Mouse (Mus musculus) cortical plate, adult 2 months (tissue): Measurements from ENCODE around the gene Chst15. TPM values are rescaled to one million over a fixed set of nuclear protein-coding genes. Genes with fewer than 3 reads are reported as not detected.

ENCODE experiments used
- H3K27ac ChIP-seq: fragments of 200-500 bp; 2 replicates; pipeline ENCODE4 v1.5.1; 2012; ENCODE audit warnings: low read length, control low read depth, inconsistent platforms; ENCODE audit not compliant: insufficient read depth
- H3K4me1 ChIP-seq: fragments of 200-500 bp; 2 replicates; pipeline ENCODE4 v1.6.1; 2011; ENCODE audit warnings: low read length; ENCODE audit not compliant: control insufficient read depth, insufficient read depth
- H3K4me3 ChIP-seq: fragments of 200-500 bp; 2 replicates; pipeline ENCODE4 v1.5.1; 2011; ENCODE audit warnings: mild to moderate bottlenecking, low read length, control low read depth; ENCODE audit not compliant: insufficient read depth
- CTCF ChIP-seq: fragments of 200-500 bp; IDR thresholded peaks from 2 replicates; pipeline ENCODE4 v1.5.1; 2011; ENCODE audit warnings: mild to moderate bottlenecking, control low read depth, low read length; ENCODE audit not compliant: insufficient read depth; ENCODE audit errors: extremely low read depth
- POLR2A ChIP-seq: fragments of 200-500 bp; IDR thresholded peaks from 2 replicates; pipeline ENCODE4 v1.6.1; 2011; ENCODE audit warnings: mild to moderate bottlenecking, low read length, control low read depth; ENCODE audit not compliant: insufficient read depth; ENCODE audit errors: extremely low read depth
- polyA plus RNA-seq: library from polyadenylated mRNA; depleted of rRNA; stranded (reverse); fragments of >200 nt; gene quantifications from 2 replicates; pipeline ENCODE4 v1.2.3, GENCODE M21; 2012

Gene Chst15
- polyA plus RNA-seq, 1 experiment: 16.0 TPM

GRCm38 (mm10) chr7:132234250-132234649, 82.8 kb downstream of the Chst15 start:
- Histone ChIP-seq H3K27ac (no peak overlapping the region), H3K4me1 (no peaks in the 10 kb centered on the region), H3K4me3 (no peak overlapping the region)
- TF ChIP-seq CTCF (no peak), POLR2A (no peak)

- H3K4me3 ChIP-seq: no peak overlapping the region
- H3K27ac ChIP-seq: no peak overlapping the region
- TF ChIP-seq POLR2A: no peak
- no peak for TF ChIP-seq CTCF
- no peaks in the 10 kb centered on the region for H3K4me1 ChIP-seq
Observed at GRCm38 (mm10) chr7:132233732-132234131, 83.3 kb downstream of the Chst15 start.

GRCm38 (mm10) chr7:132232937-132233336, 84.1 kb downstream of the Chst15 start:
- H3K4me1 ChIP-seq: no peaks in the 10 kb centered on the region
- no peak for TF ChIP-seq CTCF
- no peak for TF ChIP-seq POLR2A
- H3K27ac ChIP-seq: no peak overlapping the region
- H3K4me3 ChIP-seq: no peak overlapping the region

GRCm38 (mm10) chr7:132231476-132231875, 85.6 kb downstream of the Chst15 start:
- no peaks in the 10 kb centered on the region for H3K4me1 ChIP-seq
- H3K27ac ChIP-seq: no peak overlapping the region
- TF ChIP-seq CTCF (no peak), POLR2A (no peak)
- no peak overlapping the region for H3K4me3 ChIP-seq

GRCm38 (mm10) chr7:132230961-132231360, 86.1 kb downstream of the Chst15 start:
- Histone ChIP-seq H3K4me3 (no peak overlapping the region), H3K27ac (no peak overlapping the region), H3K4me1 (no peaks in the 10 kb centered on the region)
- TF ChIP-seq CTCF (no peak), POLR2A (no peak)

- H3K27ac ChIP-seq: no peak overlapping the region
- H3K4me1 ChIP-seq: no peaks in the 10 kb centered on the region
- TF ChIP-seq CTCF: no peak
- TF ChIP-seq POLR2A: no peak
- no peak overlapping the region for H3K4me3 ChIP-seq
Observed at GRCm38 (mm10) chr7:132227075-132227640, 89.9 kb downstream of the Chst15 start.

GRCm38 (mm10) chr7:132226379-132227074, 90.5 kb downstream of the Chst15 start:
- no peak overlapping the region for H3K27ac ChIP-seq
- TF ChIP-seq POLR2A (no peak), CTCF (peak; percentile 93)

GRCm38 (mm10) chr7:132223452-132224141, 93.4 kb downstream of the Chst15 start:
- no peak overlapping the region for H3K27ac ChIP-seq
- no peak overlapping the region for H3K4me3 ChIP-seq
- TF ChIP-seq POLR2A: no peak
- TF ChIP-seq CTCF: no peak
- no peaks in the 10 kb centered on the region for H3K4me1 ChIP-seq

More at GRCm38 (mm10) chr7:132226379-132227074, 90.5 kb downstream of the Chst15 start:
- no peak overlapping the region for H3K4me3 ChIP-seq
- H3K4me1 ChIP-seq: no peaks in the 10 kb centered on the region

- no peak overlapping the region for H3K27ac ChIP-seq
- peaks cover 3% of the 10 kb centered on the region; the same call in 1 of the 2 replicates for H3K4me1 ChIP-seq
- no peak overlapping the region for H3K4me3 ChIP-seq
- TF ChIP-seq POLR2A (no peak), CTCF (no peak)
Observed at GRCm38 (mm10) chr7:132214031-132214430, 103.0 kb downstream of the Chst15 start.

GRCm38 (mm10) chr7:132213460-132213859, 103.6 kb downstream of the Chst15 start:
- TF ChIP-seq POLR2A: no peak
- TF ChIP-seq CTCF: peak; percentile 89
- Histone ChIP-seq H3K4me1 (peaks cover 5% of the 10 kb centered on the region; the same call in 1 of the 2 replicates), H3K4me3 (no peak overlapping the region), H3K27ac (no peak overlapping the region)
